Mouse (Mus musculus): Measurements from ENCODE around the gene Mesp2.
A peak's percentile ranks its signal among the peaks of the same experiment; 100 is the strongest.

The Mesp2 gene

DNA sequence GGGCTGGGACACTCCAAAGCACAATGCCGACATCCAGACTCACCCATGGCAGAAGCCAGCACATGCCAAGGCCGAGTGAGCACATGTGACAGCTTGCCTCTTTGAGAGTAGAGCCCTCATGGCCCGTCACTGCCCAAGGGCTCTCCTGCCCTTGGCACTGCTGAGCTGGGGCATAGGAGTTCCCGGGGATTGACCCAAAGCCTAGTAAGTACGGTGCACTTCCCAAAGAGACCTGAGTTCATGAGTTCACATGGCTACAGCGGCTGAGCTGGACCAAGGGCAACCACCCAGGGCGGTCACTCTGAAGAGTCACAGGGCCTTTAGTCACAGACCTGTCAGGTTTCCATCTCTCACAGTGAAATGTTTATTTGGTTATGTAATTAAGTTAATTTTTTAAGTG is 2.0 kb upstream of the Mesp2 start:
- no peak for DNase-seq (ENCODE audit: low spot score)

DNA sequence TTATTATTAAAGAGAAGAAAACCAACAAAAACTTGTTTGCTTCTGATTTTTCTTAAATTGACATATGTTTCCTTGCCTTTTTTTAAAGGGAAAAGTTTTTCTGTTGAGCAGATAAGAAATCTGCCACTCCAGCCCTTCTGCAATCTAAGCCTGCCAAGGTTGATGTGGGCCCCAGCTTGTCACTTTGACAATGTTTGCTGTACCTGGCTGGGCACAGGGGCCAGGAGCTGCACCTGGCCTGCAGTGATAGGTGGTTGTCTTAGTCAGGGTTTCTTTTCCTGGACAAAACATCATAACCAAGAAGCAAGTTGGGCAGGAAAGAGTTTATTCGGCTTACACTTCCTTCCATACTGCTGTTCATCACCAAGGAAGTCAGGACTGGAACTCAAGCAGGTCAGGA is 2.9 kb downstream of the Mesp2 start:
- no peak for DNase-seq (ENCODE audit: low spot score)

DNA sequence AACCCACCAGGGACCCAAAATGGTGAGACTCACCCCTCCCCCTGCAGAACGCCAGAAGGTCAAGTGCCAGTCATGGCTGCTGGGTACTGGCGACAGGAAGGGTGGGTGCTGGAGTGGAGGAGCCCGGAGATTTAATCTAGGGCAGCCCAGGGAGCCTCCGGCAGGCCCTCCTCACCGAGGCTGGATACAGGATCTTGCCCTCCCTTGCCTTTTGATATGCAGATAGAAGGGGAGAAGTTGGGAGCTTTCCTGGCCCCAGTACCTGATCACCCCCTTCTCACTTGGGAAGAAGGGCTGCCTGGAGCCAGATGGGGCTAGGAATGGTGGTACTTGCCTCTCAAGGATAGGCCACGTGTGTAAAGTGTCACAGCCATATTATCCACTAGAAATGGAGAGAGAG is 7.8 kb downstream of the Mesp2 start:
- DNase-seq (ENCODE audit: low spot score) = no peak

DNA sequence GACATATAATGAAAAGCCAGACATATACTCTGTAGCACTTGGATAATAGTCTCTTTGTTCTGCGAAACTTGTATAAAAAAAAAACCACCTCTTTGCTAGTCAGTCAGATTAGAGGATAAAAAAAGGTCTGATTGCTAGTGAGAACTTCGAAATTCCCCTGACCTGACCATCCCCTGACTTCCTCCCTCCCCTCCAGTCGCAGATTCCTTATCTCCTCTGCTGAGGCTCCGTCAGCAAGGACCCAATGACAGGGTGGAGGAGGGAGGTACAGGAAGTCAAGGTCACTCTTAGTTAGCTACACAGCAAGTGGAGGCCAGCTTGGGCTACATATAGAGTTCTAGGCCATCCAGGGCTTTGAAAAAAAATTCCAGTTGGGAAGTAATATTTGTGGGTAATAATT is 9.0 kb downstream of the Mesp2 start:
- DNase-seq (ENCODE audit: low spot score) = peak; percentile 35

DNA sequence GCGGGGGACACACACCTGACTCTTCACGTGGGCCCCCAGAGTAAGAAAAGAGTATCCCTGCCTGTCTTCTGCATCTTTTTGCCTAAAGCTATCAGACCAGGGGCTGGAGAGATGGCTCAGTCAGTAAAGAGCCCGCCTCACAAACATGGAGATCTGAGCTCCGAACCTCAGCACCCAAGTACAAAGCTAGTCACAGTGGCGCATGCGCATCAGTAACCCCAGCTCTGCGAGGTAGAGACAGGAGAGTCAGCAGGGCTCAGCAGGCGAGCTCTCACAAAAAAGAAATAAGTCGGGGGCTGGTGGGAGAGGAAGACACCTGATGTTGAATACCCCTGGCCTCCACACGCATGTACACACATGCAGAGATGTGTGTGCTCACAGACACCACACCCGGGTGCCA is 9.5 kb downstream of the Mesp2 start:
- DNase-seq (ENCODE audit: low spot score) = no peak

DNA sequence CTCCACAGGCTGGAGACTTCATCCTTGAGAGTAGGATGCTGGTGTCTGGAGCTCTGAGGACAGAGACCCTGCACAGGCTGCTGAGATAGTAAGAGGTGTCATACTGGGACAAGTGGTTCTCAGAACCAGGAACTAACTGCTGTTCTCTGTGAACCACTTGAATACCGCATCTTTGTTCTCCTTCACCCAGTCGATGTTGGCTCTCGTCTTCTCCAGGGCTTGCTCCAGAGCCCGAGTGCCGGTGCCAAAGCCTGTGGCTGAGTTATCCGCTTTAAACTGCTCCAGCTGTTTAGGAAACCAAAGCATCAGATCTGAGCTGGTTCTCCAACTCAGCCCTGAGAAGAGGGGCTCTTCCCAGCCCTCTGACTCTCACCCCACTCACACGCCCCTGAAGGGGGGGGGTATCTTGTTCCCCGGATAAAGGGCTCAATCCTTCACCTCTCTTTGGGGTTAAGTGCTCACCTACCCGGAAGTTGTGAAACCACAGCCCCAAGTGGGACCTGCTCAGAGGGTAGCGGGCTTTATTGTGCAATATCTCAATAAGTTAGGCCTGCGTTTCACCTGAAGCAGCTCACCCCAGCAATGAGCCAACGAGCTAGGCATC is 11.7 kb downstream of the Mesp2 start:
- no peak for DNase-seq (ENCODE audit: low spot score)

DNA sequence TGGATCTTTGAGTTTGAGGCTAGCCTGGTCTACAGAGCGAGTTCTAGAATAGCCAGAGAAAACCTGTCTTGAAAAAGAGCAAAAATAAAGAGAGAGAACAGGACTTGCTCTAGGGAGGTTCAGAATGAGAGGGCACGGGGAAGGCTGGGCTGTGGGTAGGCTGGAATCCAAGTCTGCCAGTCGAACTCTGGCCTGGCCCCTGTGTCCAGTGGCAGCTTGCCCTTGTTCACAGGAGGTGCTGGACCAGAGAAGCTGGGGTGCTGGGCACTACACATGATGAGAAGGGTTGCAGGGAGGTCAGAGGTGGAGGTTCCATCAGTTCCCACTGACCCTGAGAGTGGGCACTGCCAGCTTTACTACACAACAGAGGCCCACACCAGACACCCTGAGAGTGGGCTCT is 17.8 kb downstream of the Mesp2 start:
- DNase-seq (ENCODE audit: low spot score) = no peak

DNA sequence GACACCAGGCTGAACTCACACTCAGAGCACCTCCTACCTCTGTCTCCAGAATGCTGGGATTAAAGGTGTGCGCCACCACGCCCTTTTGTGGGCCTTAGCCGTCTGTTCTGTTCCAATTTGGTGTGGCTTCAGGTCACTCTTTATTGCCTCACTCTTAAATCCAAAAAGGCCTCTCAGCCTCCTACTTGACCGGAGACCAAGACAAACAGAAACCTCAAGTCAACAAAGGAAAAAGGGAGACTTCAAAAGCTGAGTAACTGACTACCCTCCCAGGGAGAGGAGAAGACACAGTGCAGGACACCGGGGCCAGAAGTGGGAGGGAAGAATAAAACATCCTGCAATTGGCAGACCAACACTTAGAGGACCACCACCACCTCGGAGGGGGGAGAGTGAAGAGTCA is 20.6 kb downstream of the Mesp2 start:
- DNase-seq (ENCODE audit: low spot score) = no peak

DNA sequence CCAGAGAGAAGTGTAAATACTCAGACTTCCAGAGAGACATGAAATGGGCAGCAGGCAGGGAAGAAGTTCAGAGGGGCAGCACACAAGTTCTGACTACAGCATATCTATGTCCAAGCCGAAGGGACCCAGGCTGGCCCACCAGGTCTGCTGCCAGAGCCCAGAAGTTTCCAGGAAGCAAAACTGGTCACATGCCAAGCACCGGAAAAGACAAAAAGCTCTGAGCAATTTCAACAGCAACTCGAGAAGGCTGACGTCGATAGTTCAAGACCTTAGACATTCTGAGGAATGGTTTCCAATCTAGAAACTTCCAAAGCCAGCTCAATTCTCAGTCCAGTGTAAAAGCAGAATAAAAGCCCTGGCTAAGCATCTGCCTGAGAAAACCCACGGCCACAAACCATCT is 21.1 kb downstream of the Mesp2 start:
- no peak for DNase-seq (ENCODE audit: low spot score)

DNA sequence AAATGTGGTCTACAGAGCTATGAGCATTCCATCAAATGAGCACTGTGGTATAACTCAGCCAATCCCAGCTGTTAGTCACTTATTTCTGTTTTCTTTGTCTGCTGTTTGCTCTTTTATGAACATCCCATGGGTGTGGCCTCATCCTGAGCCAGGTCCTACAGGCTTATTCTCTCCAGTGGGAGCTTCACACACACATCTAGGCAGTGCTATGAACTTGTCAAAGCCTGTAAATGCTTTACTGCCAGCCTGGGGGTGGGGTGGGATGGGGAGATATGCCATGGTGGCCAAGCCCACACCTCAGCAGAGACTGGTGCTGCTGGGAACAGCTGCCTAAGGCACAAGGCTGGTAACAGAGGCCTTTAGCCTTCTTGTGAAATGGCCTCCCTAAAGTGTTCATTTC is 22.5 kb downstream of the Mesp2 start:
- DNase-seq (ENCODE audit: low spot score) = no peak

DNA sequence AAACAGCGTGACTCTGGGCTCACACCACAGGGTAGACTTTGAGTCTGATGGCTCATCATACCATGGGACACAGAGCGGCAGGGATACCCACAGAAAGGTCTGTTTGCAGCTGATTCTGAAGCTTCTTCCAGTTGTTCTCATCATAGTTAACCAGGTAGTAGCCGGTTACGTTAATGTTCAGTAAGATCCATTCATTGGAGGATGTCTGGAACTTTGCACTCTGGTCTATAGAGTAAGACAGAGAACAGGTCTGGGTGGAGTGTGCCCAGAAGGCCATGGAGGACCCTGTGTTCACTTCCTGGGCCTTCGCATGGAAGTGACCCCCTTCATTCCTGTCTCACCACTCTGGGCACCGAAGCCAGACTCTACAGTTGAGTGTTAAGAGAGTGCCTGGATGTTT is 24.7 kb downstream of the Mesp2 start:
- no peak for DNase-seq (ENCODE audit: low spot score)

DNA sequence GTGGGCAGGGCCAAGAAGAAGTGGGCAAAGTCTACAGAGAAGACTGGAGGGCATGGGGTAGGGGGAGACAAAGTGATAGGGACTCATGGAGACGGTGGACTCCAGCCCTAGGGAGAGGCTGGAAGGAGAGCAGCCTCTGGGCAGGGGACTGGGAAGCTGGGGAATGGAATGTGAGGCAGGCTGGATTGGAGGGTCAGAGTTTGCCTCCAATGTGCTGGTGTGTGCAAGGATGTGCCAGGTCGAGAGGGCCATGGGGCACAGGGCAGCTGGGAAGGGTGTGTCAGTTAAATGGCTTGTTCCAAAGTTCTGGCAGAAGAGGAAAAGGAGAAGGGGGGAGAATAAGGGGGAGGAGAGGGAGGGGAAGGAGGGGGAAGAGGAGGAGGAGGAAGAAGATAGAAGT is 26.7 kb downstream of the Mesp2 start:
- no peak for DNase-seq (ENCODE audit: low spot score)

DNA sequence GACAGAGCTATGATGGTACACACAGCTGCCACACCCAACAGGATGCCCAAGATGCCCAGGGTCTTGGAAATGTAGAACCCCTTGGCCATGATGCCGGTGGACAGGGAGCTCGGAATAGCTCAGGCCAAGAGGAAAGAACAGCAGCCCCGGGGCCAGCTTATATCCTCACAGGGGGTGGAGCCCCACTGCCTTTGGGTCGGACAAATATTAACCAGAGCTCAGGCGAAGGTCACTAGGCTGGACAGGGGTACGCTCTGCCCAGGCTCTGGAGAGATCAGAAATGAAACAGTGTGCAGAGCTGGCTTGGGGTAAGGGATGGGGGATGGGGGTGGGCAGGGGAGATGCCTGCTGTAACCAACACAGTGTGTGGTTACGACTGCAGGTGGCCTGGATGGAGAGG is 31.6 kb downstream of the Mesp2 start:
- DNase-seq (ENCODE audit: low spot score) = no peak

DNA sequence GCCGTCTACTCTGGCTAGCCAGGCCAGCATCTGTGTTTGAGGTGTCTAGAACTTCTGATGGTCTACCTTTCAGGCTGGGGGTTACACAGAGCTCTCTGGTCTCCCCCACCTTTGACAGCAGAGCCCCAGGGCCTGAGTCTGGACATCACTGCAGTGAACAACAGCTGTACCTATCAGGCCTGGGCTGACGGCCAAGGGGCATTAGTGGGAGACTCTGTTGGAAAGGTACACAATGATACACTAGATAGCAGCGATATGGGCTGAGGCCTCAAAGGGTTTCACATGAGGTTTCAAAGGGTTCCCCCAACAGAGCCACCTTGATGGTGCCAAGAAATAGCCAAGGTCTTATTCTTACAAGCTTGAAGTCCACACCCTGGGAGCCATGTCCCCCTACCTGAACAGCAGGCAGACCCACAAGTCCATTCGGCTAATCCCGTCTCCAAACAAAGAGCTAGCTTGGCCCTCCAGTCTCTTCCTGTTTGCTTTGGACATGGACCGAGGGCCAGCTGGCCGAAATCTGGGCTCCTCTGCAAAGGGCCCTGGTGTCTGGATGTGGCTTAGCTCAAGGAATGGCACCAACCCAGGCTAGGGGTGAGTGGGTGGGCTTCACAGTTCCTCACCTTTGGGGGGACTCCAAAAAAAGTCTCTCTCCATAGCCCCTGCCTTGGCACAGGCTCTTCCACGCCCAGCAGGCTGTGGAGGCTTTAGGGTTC is 33.7 kb downstream of the Mesp2 start:
- peak; percentile 47 for DNase-seq (ENCODE audit: low spot score)

DNA sequence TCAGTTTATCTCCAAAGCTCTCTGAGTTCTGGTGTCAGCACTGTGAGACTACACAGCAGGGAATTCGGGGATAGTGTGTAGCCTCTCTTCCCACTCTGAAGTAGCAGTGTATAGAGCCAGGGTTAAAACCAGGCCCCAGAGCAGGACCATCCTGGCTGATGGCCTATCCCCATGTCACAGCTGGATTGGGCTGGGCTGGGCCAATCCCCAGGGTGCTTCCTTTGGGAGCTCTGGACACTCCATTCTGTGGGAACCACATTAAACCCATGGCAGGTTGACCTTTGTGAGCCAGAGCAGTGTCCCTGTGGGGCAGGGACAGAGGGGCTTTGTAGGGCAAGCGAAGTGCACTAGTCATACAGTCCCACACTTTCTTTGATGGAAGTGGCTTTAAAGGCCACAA is 35.8 kb downstream of the Mesp2 start:
- DNase-seq (ENCODE audit: low spot score) = no peak

DNA sequence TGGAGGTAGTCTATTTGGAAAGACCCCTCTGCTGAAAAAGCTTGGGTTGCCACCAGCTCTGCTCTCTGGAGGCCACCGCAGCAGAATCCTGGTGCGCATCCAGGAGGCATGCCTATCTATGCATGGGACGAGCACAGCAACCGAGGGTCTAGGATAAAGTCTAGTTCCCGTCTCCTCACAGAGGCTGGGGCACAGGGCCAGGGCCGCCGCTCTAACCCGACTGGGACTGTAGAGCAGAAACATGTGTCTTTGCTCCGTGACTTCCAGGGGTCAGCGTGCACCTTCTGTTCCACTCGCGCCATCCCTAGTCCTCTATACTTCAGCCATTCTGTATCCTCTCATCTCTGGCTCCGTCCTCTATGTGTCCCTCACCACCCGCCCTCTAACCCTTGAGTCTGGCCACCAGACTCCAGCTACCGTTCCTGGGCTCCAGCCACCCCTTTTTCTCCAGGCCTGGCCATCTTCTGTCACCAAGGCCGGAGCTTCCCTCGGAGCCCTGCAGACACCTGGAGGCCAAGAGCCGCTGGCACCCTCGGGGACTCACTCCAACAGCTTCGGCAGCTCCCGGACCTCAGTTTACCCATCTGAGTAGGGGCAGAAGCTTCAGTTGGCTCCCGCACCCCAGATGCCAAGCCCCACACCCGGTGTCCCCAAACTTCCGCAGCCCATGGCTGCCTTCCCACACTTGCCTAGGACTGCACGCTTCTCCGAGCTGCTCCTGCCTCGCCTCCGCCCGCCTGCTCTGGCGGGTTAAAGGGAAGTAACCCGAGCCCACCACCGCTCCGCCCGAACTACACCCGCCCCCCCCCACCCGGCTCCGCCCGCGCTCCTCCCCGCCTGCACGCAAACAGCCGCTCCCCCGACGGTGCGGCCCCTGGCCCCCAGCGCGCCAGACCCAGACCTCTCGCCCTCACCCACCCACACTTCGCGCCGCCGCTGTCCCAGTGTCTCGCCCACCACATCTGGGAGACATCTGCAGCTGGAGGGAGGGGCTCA is 37.2 kb downstream of the Mesp2 start:
- DNase-seq (ENCODE audit: low spot score) = no peak

DNA sequence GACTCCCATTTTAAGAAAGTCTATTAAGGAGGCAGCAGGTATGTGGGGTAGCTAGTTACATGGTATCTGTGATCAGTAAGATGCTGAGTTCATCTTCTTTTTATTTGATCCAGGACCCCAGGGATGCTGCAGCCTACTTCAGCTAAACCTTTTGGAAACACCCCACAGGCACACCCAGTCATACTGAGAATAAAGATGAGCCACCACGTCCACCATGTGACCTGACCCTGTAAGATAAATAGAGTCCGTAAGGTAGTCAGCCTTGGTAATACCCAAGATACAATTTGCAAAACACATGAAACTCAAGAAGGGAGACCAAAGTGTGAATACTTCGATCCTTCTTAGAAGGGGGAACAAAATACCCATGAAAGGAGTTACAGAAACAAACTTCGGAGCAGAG is 45.8 kb downstream of the Mesp2 start:
- DNase-seq (ENCODE audit: low spot score) = no peak

DNA sequence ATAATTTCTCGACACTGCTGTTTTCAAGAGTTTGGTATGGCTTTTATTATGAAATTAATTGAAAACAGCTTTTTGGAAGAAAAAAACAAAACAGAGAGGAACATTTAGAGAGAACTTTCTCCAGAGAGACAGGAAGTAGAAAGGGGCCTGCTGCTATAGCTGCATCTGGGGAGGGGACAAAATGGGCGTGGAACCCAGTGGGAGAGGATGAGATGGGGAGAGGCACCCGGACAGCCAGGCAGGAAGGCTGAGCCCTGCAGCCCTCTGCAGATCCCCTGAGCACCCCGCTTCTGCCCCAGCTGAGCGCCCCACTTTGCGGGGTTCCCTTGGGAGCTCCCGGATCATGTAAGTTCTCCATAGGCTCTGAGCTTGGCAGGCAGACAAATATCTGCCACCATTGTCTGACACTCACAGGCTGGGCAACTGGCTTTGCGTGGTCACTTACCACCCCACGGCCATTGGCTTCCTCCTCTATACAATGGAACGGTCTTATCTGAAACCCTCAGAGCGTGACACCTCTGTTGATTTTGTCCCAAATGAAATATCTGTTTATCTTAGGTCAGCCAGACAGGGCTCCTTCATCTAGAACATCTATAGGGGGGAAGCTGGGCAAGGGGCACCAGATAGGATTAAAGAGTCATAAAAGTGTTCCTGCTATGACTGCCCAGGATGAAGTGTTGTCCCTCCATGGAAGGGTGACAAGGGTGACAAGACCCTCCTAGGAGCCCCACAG is 47.8 kb downstream of the Mesp2 start:
- DNase-seq (ENCODE audit: low spot score) = no peak

DNA sequence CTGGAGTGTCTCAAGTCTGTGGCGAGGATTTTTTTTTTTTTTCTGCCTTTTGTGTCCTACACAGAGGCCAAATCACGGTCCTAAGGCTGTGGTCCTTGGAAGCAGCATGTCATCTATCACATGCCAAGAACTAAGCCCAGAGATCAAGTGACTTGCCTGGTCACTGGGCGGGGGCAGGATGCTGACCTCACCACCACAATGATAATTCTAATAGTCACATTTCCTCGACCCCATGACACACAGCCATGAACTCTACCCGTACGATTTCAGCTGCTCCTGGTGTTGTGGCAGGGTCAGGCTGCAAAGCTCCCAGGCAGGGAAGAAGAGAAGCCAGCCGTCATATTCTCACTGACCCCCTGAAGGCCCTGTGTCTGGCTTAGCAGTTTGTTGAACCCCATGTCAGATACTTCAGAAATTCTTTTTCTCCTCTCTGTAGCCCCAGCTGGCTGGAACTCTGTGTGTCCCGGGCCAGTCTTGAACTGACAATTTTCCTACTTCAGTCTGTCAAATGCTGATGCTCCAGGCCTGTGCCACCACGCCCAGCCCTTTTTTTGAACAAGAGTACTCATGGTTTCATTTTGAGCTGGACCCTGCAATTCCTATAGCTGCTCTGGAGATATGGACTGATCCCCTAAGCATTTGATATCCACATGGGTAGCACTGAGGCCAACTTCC is 48.6 kb downstream of the Mesp2 start:
- DNase-seq (ENCODE audit: low spot score) = no peak

DNA sequence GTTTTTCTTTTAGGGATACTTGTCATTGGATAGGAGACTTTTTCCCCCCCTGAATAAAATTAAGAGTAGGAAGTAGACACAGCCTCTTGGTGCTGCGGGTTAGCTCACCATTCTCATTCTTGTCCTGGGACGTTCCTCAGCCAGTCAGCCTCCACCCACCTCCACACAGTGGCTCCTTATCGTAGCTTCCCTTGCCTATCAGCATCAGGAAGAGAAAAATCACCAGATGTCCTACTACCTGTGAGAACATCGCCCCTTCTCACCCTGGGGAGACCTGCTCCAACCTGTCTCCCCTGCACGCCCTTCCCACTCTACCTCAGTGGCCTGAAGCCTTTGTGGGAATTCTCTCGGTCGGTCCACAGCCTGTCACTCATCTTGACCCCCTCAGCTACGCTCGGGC is 50.3 kb downstream of the Mesp2 start, which contains the start of gene Anpep:
Gene Anpep (minus strand): TSS at position 249 of the 400 bp plus-strand sequence.
- DNase-seq (ENCODE audit: low spot score) = no peak

DNA sequence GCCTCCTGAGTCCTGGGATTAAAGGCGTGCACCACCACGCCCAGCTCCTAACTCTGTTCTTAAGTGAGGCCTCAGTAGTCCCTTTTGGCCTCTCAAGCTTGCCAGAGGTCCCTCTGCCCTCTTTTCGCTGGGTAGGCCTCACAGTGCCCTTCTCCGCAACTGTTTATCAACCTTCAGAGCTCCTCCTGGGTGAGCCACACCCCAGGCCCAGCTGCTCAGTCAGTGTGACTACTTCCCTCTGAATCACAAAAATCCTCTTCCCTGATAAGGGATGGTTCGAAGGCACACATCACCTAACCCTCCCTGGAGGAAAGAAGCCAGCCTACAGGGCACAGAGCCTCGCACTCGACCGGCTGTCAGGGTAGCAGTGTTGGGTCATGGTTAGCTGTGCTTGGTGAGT is 51.3 kb downstream of the Mesp2 start:
- no peak for DNase-seq (ENCODE audit: low spot score)

All from testis, postnatal 14 days (tissue).